Mouse (Mus musculus) forebrain, embryonic 12.5 days (tissue): ENCODE measurements around the gene Exph5. TPM values are rescaled to one million over a fixed set of nuclear protein-coding genes. Genes with fewer than 3 reads are reported as not detected.

Source experiments
- ATAC-seq: fragments of 200-750 bp; cut with Nextera tagmentation; 2 replicates; pipeline ENCODE4 v1.8.0; 2017; ENCODE audit warnings: moderate TSS enrichment; ENCODE audit not compliant: low FRiP score
- H3K27ac ChIP-seq: fragments of 300-500 bp; sonication (generic); 2 replicates; pipeline ENCODE4 v1.5.1; 2016; ENCODE audit warnings: mild to moderate bottlenecking
- H3K27me3 ChIP-seq: fragments of 300-500 bp; sonication (generic); 2 replicates; pipeline ENCODE4 v1.6.1; 2016; ENCODE audit warnings: mild to moderate bottlenecking
- H3K36me3 ChIP-seq: fragments of 300-500 bp; sonication (generic); replicated peaks from 2 replicates; pipeline ENCODE4 v1.6.1; 2016; ENCODE audit warnings: mild to moderate bottlenecking
- H3K4me1 ChIP-seq: fragments of 300-500 bp; sonication (generic); 2 replicates; pipeline ENCODE4 v1.6.1; 2016
- H3K4me2 ChIP-seq: fragments of 300-500 bp; sonication (generic); 2 replicates; pipeline ENCODE4 v1.6.1; 2016; ENCODE audit warnings: mild to moderate bottlenecking, moderate library complexity
- H3K4me3 ChIP-seq: fragments of 300-500 bp; sonication (generic); replicated peaks from 2 replicates; pipeline ENCODE4 v1.5.1; 2016; ENCODE audit warnings: mild to moderate bottlenecking
- H3K9ac ChIP-seq: fragments of 300-500 bp; sonication (generic); 2 replicates; pipeline ENCODE4 v1.6.1; 2016; ENCODE audit warnings: mild to moderate bottlenecking
- H3K9me3 ChIP-seq: fragments of 300-500 bp; sonication (generic); 2 replicates; pipeline ENCODE4 v1.6.1; 2016
- WGBS: fragments of 180-500 bp; shearing (Covaris S2); methylation state at CpG from one replicate; pipeline ENCODE4 v1.1.7; 2016; 5-methylcytosine and 5-hydroxymethylcytosine counted together
- polyA plus RNA-seq: library from polyadenylated mRNA; unstranded; fragments of >200 nt; fragmentation: Nextera tagmentation; extraction: Ambion mirVana; gene quantifications from 2 replicates; pipeline ENCODE4 v1.2.1, GENCODE M21; 2016

The Exph5 gene
- polyA plus RNA-seq, 1 experiment from 2014 or later = 0.36 TPM

DNA sequence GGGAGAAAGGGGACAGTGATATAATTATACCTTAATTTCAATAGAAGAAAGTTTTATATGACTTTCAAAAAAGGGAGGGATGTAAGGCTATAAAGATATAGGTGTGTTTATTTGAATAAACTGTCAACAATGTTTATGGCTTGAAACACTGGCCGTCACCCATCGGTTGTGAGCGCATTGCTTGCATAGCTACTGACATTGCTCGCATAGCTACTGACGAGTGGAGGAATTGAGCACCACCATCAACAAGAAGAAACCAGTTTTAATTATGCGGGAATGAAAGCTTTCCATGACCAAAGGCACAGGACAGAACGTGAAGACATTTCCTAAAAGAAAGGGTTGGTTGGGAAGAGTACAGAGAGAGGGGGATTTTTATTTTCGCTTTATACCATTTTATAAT, 99.7 kb downstream of the Exph5 start:
- Histone ChIP-seq H3K27me3 (no peaks in the 10 kb centered on the region), H3K36me3 (no peaks in the 10 kb centered on the region), H3K4me3 (no peak overlapping the region), H3K4me2 (no peak overlapping the region), H3K9me3 (no peaks in the 10 kb centered on the region), H3K9ac (no peak overlapping the region), H3K27ac (no peak overlapping the region), H3K4me1 (peaks cover 24% of the 10 kb centered on the region)
- WGBS = 92% methylated on average over 8 of the region's 8 CpGs
- no peak for ATAC-seq

- peaks cover 24% of the 10 kb centered on the region for H3K4me1 ChIP-seq
- H3K9me3 ChIP-seq = no peaks in the 10 kb centered on the region
- no peak within 1 kb of the TSS for H3K9ac ChIP-seq
- H3K4me2 ChIP-seq = no peak within 1 kb of the TSS
- H3K27me3 ChIP-seq = no peaks in the 10 kb centered on the region
- no peak within 1 kb of the TSS for H3K27ac ChIP-seq
- no peaks in the 10 kb centered on the region for H3K36me3 ChIP-seq
- ATAC-seq = no peak
- 28% methylated on average over 11 of the region's 11 CpGs for WGBS
- H3K4me3 ChIP-seq = no peak within 1 kb of the TSS
Measured at GRCm38 (mm10) chr9:53402291-53402711, 100.8 kb downstream of the Exph5 start, which contains the start of gene 4930550C14Rik. TSS of gene 4930550C14Rik (plus strand) at chr9:53402325.

- Histone ChIP-seq H3K9ac (no peak overlapping the region), H3K4me3 (no peak overlapping the region), H3K4me2 (no peak overlapping the region), H3K36me3 (no peaks in the 10 kb centered on the region), H3K27me3 (no peaks in the 10 kb centered on the region), H3K9me3 (no peaks in the 10 kb centered on the region), H3K27ac (no peak overlapping the region), H3K4me1 (peaks cover 24% of the 10 kb centered on the region)
- ATAC-seq = no peak
- 57% methylated on average over 8 of the region's 8 CpGs for WGBS
Measured at GRCm38 (mm10) chr9:53402991-53403390, 101.5 kb downstream of the Exph5 start.

GRCm38 (mm10) chr9:53404050-53404752, 102.7 kb downstream of the Exph5 start:
- H3K27ac ChIP-seq = no peak overlapping the region
- no peak for ATAC-seq
- H3K4me1 ChIP-seq = peaks cover 24% of the 10 kb centered on the region
- 87% methylated on average over 6 of the region's 6 CpGs for WGBS
- H3K9ac ChIP-seq = no peak overlapping the region
- H3K36me3 ChIP-seq = no peaks in the 10 kb centered on the region
- H3K4me2 ChIP-seq = no peak overlapping the region
- H3K4me3 ChIP-seq = no peak overlapping the region
- no peaks in the 10 kb centered on the region for H3K27me3 ChIP-seq
- no peaks in the 10 kb centered on the region for H3K9me3 ChIP-seq

GRCm38 (mm10) chr9:53404753-53405722, 103.6 kb downstream of the Exph5 start:
- 31% methylated on average over 21 of the region's 21 CpGs for WGBS
- H3K4me2 ChIP-seq = peak overlapping the region; percentile 50
- H3K4me3 ChIP-seq = peak overlapping the region; percentile 30
- peak overlapping the region; percentile 33; the same call in 1 of the 2 replicates for H3K9ac ChIP-seq
- peak; percentile 93 for ATAC-seq
- peaks cover 24% of the 10 kb centered on the region for H3K4me1 ChIP-seq
- H3K27me3 ChIP-seq = no peaks in the 10 kb centered on the region
- peak overlapping the region; percentile 67 for H3K27ac ChIP-seq
- no peaks in the 10 kb centered on the region for H3K9me3 ChIP-seq
- H3K36me3 ChIP-seq = no peaks in the 10 kb centered on the region

DNA sequence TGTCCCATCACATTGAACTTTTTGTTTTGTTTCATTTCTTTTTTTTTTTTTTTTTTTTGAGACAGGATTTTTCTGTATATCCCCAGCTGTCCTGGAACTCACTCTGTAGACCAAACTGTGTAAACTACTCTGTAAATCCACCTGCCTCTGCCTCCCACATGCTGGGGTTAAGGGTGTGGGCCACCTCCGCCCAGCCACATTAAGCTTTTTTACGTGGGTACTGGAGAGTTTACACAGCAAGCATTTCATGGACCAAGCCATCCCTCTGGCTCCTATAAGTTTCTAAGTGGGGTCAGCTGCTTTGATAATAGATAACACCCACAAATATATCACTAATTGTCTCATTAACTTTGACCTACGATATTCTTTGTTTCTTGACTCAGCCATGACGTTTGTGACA, 107.1 kb downstream of the Exph5 start:
- no peak overlapping the region for H3K4me3 ChIP-seq
- no peak overlapping the region for H3K4me2 ChIP-seq
- peaks cover 14% of the 10 kb centered on the region for H3K4me1 ChIP-seq
- no peaks in the 10 kb centered on the region for H3K9me3 ChIP-seq
- H3K27ac ChIP-seq = no peak overlapping the region
- H3K36me3 ChIP-seq = no peaks in the 10 kb centered on the region
- WGBS = 90% methylated on average over 4 of the region's 4 CpGs
- ATAC-seq = no peak
- H3K27me3 ChIP-seq = no peaks in the 10 kb centered on the region
- no peak overlapping the region for H3K9ac ChIP-seq

GRCm38 (mm10) chr9:53408953-53409361, 107.5 kb downstream of the Exph5 start:
- Histone ChIP-seq H3K27me3 (no peaks in the 10 kb centered on the region), H3K9me3 (no peaks in the 10 kb centered on the region), H3K4me1 (peaks cover 14% of the 10 kb centered on the region), H3K27ac (no peak overlapping the region), H3K4me2 (no peak overlapping the region), H3K4me3 (no peak overlapping the region), H3K9ac (no peak overlapping the region), H3K36me3 (no peaks in the 10 kb centered on the region)
- no peak for ATAC-seq
- WGBS = 92% methylated on average over 2 of the region's 2 CpGs

- 83% methylated on average over 3 of the region's 3 CpGs for WGBS
- no peak for ATAC-seq
- H3K27me3 ChIP-seq = no peaks in the 10 kb centered on the region
Measured at GRCm38 (mm10) chr9:53409427-53409826, 108.0 kb downstream of the Exph5 start.

DNA sequence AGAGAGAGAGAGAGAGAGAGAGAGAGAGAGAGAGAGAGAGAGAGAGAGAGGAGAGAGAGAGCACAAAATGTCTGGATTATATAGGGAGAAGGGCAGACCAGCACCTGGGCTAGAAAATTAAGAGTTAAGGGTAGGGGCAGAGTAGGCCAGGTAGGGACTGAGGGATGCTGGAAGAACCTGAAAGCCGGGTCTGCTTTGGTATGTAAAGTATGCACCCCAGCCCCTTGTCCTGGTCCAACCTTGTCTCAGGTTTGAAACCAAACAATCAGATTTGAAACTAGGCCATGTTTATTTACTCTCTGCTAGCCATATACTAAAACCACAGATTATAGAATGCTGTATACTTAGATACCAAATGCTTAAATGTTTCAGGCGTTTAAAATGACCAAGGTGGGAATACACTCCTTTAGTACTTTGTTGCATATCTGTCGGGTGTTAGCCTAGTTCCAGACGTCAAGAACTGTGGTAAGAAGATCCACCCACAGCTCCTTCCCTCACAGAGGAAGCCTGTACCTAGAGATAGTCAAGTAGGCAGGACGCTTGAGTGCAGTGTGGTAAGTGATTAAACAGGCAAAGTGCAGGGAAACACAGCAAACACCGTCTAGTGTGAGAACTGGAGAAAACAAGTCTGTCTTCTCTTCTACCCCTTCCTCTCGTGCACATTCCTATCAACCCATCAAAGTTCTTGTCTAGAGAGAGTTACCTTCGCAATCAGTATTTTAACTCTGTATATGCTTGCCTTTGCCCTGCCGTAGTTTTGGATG, 120.8 kb downstream of the Exph5 start:
- Histone ChIP-seq H3K27ac (no peak overlapping the region), H3K4me1 (no peaks in the 10 kb centered on the region), H3K36me3 (no peaks in the 10 kb centered on the region), H3K27me3 (no peaks in the 10 kb centered on the region), H3K4me3 (no peak overlapping the region), H3K4me2 (no peak overlapping the region), H3K9ac (no peak overlapping the region), H3K9me3 (no peaks in the 10 kb centered on the region)
- no peak for ATAC-seq
- WGBS = 82% methylated on average over 9 of the region's 9 CpGs

More at GRCm38 (mm10) chr9:53409427-53409826, 108.0 kb downstream of the Exph5 start:
- no peak overlapping the region for H3K9ac ChIP-seq
- no peaks in the 10 kb centered on the region for H3K9me3 ChIP-seq
- H3K27ac ChIP-seq = no peak overlapping the region
- H3K4me2 ChIP-seq = no peak overlapping the region
- peaks cover 13% of the 10 kb centered on the region for H3K4me1 ChIP-seq
- H3K4me3 ChIP-seq = no peak overlapping the region
- no peaks in the 10 kb centered on the region for H3K36me3 ChIP-seq

GRCm38 (mm10) chr9:53426726-53427125, 125.3 kb downstream of the Exph5 start:
- no peaks in the 10 kb centered on the region for H3K4me1 ChIP-seq

More at GRCm38 (mm10) chr9:53426726-53427125, 125.3 kb downstream of the Exph5 start:
- Histone ChIP-seq H3K27ac (no peak overlapping the region), H3K9me3 (no peaks in the 10 kb centered on the region), H3K4me2 (no peak overlapping the region), H3K36me3 (no peaks in the 10 kb centered on the region), H3K4me3 (no peak overlapping the region), H3K27me3 (no peaks in the 10 kb centered on the region), H3K9ac (no peak overlapping the region)
- no peak for ATAC-seq
- WGBS = 88% methylated on average over 3 of the region's 3 CpGs
